Mouse (Mus musculus): ENCODE measurements at regions not wholly inside any gene's neighbourhood (a gene's known extent, or its start where the extent isn't known, plus 50 kb on each side); places are given as distances from the start of the nearest gene placed in this dataset.

- no peak overlapping the region for H3K4me2 ChIP-seq
- ATAC-seq (replicated peaks; ENCODE audit: low FRiP score), result no peak
- H3K27ac ChIP-seq (ENCODE audit: low read depth, low read length), result no peak overlapping the region
- 77% methylated on average over 1 of the region's 1 CpGs for whole genome bisulfite sequencing
- peaks cover 5% of the 10 kb centered on the region for H3K4me1 ChIP-seq (replicated peaks; ENCODE audit: control insufficient read depth, insufficient read depth, low read length)
- no peaks in the 10 kb centered on the region for H3K36me3 ChIP-seq (ENCODE audit: control insufficient read depth, insufficient read depth, low read length)
- H3K9ac ChIP-seq (ENCODE audit: low read depth, low read length), result no peak overlapping the region
- H3K9me3 ChIP-seq (ENCODE audit: control insufficient read depth, low read length), result no peaks in the 10 kb centered on the region
- H3K4me3 ChIP-seq (ENCODE audit: low read depth, low read length), result no peak overlapping the region
- no peak for DNase-seq (ENCODE audit: low spot score)
- H3K27me3 ChIP-seq (replicated peaks; ENCODE audit: control insufficient read depth, insufficient read depth, low read length), result no peaks in the 10 kb centered on the region
Measured at GRCm38 (mm10) chr15:67412394-67412793, 911.7 kb upstream of the Lrrc6 start.

- Histone ChIP-seq H3K36me3 (ENCODE audit: control insufficient read depth, insufficient read depth, low read length) (no peaks in the 10 kb centered on the region), H3K4me3 (ENCODE audit: low read depth, low read length) (no peak overlapping the region), H3K4me1 (replicated peaks; ENCODE audit: control insufficient read depth, insufficient read depth, low read length) (peaks cover 5% of the 10 kb centered on the region), H3K27ac (ENCODE audit: low read depth, low read length) (no peak overlapping the region), H3K27me3 (replicated peaks; ENCODE audit: control insufficient read depth, insufficient read depth, low read length) (no peaks in the 10 kb centered on the region), H3K9ac (ENCODE audit: low read depth, low read length) (no peak overlapping the region), H3K4me2 (no peak overlapping the region), H3K9me3 (ENCODE audit: control insufficient read depth, low read length) (no peaks in the 10 kb centered on the region)
- WGBS, result 68% methylated on average over 2 of the region's 2 CpGs
- ATAC-seq (replicated peaks; ENCODE audit: low FRiP score) (no peak), DNase-seq (ENCODE audit: low spot score) (no peak)
Measured at GRCm38 (mm10) chr15:67411657-67412056, 910.9 kb upstream of the Lrrc6 start.

DNA sequence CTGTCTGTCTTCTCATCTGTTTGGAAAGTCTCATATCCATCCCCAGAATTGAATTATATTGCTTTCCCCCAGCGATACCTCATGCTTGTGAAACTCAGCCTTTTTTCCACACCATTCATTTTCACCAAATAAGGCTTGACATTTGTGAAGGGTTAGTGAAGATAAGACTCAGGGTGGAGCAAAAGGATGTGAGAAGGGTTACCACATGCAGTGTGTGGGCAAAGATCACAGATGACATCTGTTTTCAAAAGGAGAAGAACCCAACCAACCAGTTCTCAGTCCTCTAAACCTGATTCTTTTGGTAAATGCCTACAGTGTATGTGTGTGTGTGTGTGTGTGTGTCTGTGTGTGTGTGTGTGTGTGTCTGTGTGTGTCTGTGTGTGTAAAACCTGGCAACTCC is 909.3 kb upstream of the Lrrc6 start:
- ATAC-seq (replicated peaks; ENCODE audit: low FRiP score) (peak; percentile 81), DNase-seq (ENCODE audit: low spot score) (no peak)
- no peak overlapping the region for H3K4me3 ChIP-seq (ENCODE audit: low read depth, low read length)
- no peaks in the 10 kb centered on the region for H3K9me3 ChIP-seq (ENCODE audit: control insufficient read depth, low read length)
- peaks cover 5% of the 10 kb centered on the region for H3K4me1 ChIP-seq (replicated peaks; ENCODE audit: control insufficient read depth, insufficient read depth, low read length)
- 32% methylated on average over 1 of the region's 1 CpGs for WGBS
- H3K4me2 ChIP-seq, result no peak overlapping the region
- no peaks in the 10 kb centered on the region for H3K36me3 ChIP-seq (ENCODE audit: control insufficient read depth, insufficient read depth, low read length)
- H3K27ac ChIP-seq (ENCODE audit: low read depth, low read length), result no peak overlapping the region
- no peaks in the 10 kb centered on the region for H3K27me3 ChIP-seq (replicated peaks; ENCODE audit: control insufficient read depth, insufficient read depth, low read length)
- no peak overlapping the region for H3K9ac ChIP-seq (ENCODE audit: low read depth, low read length)

DNA sequence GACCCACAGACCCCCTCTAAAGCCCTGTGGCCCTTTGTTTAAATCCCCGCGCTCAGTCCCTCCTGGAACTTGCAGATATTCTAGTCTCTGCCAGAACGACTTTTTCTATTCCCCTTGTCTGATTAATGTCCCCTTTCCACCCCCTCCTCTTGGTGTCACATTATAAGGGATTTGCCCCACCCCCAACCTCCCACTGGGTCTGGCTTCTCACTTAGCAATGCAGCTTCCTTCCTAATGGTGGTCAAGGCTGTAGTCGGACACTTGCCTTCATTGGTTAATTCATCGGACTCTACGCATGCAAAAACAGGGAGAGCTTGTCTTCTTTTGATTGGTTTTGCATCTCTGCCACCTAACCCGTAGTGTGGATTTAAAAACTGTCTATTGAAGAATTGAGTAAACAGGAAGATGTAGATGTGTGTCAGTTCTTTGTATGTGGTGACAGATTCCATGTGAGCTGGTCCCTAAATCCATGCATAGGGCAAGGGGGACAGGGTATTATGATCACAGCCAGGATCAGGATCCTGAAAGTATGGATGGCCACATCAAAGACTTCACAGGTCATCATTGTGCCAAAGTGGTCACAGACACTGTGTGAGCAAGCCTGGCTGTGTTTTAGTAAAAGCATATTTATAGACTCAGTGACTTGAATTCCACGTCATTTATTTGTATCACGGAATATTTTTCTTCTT is 908.3 kb upstream of the Lrrc6 start:
- DNase-seq (ENCODE audit: low spot score), result no peak
- Histone ChIP-seq H3K27me3 (replicated peaks; ENCODE audit: control insufficient read depth, insufficient read depth, low read length) (no peaks in the 10 kb centered on the region), H3K4me3 (ENCODE audit: low read depth, low read length) (no peak overlapping the region), H3K27ac (ENCODE audit: low read depth, low read length) (no peak overlapping the region), H3K9me3 (ENCODE audit: control insufficient read depth, low read length) (no peaks in the 10 kb centered on the region), H3K4me1 (replicated peaks; ENCODE audit: control insufficient read depth, insufficient read depth, low read length) (peaks cover 5% of the 10 kb centered on the region), H3K36me3 (ENCODE audit: control insufficient read depth, insufficient read depth, low read length) (no peaks in the 10 kb centered on the region), H3K4me2 (no peak overlapping the region), H3K9ac (ENCODE audit: low read depth, low read length) (no peak overlapping the region)
- WGBS, result 66% methylated on average over 9 of the region's 9 CpGs
- ATAC-seq (replicated peaks; ENCODE audit: low FRiP score), result no peak

DNA sequence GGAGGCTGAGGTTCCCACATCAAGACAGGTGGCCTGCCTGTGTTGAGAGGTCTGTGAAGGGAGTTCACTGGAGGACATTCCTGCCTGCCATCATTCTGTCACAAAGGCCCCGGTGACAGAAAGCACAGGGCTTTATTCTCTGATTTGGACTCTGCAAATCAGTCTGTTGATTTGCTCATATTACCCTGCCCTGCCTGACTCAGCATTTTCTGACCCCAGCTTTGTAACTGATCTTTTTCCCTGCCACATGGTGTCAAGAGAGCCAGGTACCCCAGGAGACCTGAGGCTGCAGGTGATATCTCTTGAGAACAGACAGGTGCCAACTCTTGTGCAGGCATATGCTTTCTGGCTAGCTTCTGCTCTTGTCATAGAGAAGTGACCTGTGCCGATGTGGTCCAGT is 906.5 kb upstream of the Lrrc6 start:
- no peak for DNase-seq (ENCODE audit: low spot score)
- Histone ChIP-seq H3K9ac (ENCODE audit: low read depth, low read length) (no peak overlapping the region), H3K4me1 (replicated peaks; ENCODE audit: control insufficient read depth, insufficient read depth, low read length) (peaks cover 5% of the 10 kb centered on the region), H3K27me3 (replicated peaks; ENCODE audit: control insufficient read depth, insufficient read depth, low read length) (no peaks in the 10 kb centered on the region), H3K4me3 (ENCODE audit: low read depth, low read length) (no peak overlapping the region), H3K4me2 (no peak overlapping the region), H3K27ac (ENCODE audit: low read depth, low read length) (no peak overlapping the region), H3K9me3 (ENCODE audit: control insufficient read depth, low read length) (no peaks in the 10 kb centered on the region), H3K36me3 (ENCODE audit: control insufficient read depth, insufficient read depth, low read length) (no peaks in the 10 kb centered on the region)
- WGBS, result 68% methylated on average over 2 of the region's 2 CpGs
- ATAC-seq (replicated peaks; ENCODE audit: low FRiP score), result no peak

DNA sequence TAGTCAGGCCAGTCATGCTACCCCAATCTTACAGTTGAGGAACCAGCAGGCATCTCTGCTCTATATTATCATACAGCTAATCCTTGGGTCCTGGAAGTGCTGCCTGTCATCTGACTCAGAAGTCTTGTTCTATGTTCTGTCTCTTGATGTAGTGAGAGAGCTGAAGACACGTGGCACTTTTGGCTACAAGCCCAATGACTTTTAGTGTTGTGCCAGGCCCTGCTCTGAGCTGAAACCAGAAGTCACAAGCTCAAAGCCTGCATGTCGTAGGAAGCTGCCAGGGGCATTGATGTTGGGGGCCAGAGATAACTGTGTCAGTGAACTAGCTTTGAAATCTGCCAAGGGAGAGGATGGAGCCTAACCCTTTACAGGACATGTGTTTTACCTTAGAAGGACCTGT is 904.8 kb upstream of the Lrrc6 start:
- 54% methylated on average over 2 of the region's 2 CpGs for WGBS
- H3K9me3 ChIP-seq (ENCODE audit: control insufficient read depth, low read length), result no peaks in the 10 kb centered on the region
- no peaks in the 10 kb centered on the region for H3K36me3 ChIP-seq (ENCODE audit: control insufficient read depth, insufficient read depth, low read length)
- no peak overlapping the region for H3K4me3 ChIP-seq (ENCODE audit: low read depth, low read length)
- H3K27me3 ChIP-seq (replicated peaks; ENCODE audit: control insufficient read depth, insufficient read depth, low read length), result no peaks in the 10 kb centered on the region
- ATAC-seq (replicated peaks; ENCODE audit: low FRiP score) (no peak), DNase-seq (ENCODE audit: low spot score) (no peak)
- no peak overlapping the region for H3K4me2 ChIP-seq
- peaks cover 5% of the 10 kb centered on the region for H3K4me1 ChIP-seq (replicated peaks; ENCODE audit: control insufficient read depth, insufficient read depth, low read length)
- H3K27ac ChIP-seq (ENCODE audit: low read depth, low read length), result no peak overlapping the region
- H3K9ac ChIP-seq (ENCODE audit: low read depth, low read length), result no peak overlapping the region

DNA sequence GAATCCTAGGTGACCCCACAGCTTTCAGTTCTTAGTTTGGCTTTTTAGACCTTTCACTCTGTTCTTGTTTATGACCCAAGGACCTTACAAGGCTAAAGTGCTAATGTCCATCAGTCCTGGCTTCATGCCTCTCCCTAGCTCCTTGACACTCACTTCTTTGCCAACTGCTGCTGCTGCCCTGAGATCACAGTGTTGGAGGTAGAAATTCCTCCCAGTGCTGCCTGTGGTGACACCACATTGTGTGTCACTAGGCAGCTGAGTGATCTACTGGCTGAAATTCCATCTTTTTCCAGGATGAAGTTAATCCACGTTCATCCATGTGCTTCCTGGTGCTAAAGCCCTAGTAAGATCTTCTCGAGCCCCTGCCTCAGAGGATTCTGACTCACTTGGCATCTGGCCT is 904.3 kb upstream of the Lrrc6 start:
- whole genome bisulfite sequencing, result 81% methylated on average over 2 of the region's 2 CpGs
- no peak overlapping the region for H3K4me2 ChIP-seq
- H3K4me3 ChIP-seq (ENCODE audit: low read depth, low read length), result no peak overlapping the region
- no peaks in the 10 kb centered on the region for H3K9me3 ChIP-seq (ENCODE audit: control insufficient read depth, low read length)
- peaks cover 5% of the 10 kb centered on the region for H3K4me1 ChIP-seq (replicated peaks; ENCODE audit: control insufficient read depth, insufficient read depth, low read length)
- H3K27me3 ChIP-seq (replicated peaks; ENCODE audit: control insufficient read depth, insufficient read depth, low read length), result no peaks in the 10 kb centered on the region
- DNase-seq (ENCODE audit: low spot score) (no peak), ATAC-seq (replicated peaks; ENCODE audit: low FRiP score) (no peak)
- H3K27ac ChIP-seq (ENCODE audit: low read depth, low read length), result no peak overlapping the region
- H3K36me3 ChIP-seq (ENCODE audit: control insufficient read depth, insufficient read depth, low read length), result no peaks in the 10 kb centered on the region
- no peak overlapping the region for H3K9ac ChIP-seq (ENCODE audit: low read depth, low read length)

GRCm38 (mm10) chr15:67402310-67402709 is 901.6 kb upstream of the Lrrc6 start:
- Histone ChIP-seq H3K27me3 (replicated peaks; ENCODE audit: control insufficient read depth, insufficient read depth, low read length) (no peaks in the 10 kb centered on the region), H3K4me2 (no peak overlapping the region), H3K4me3 (ENCODE audit: low read depth, low read length) (no peak overlapping the region), H3K4me1 (replicated peaks; ENCODE audit: control insufficient read depth, insufficient read depth, low read length) (no peaks in the 10 kb centered on the region), H3K36me3 (ENCODE audit: control insufficient read depth, insufficient read depth, low read length) (no peaks in the 10 kb centered on the region), H3K9ac (ENCODE audit: low read depth, low read length) (no peak overlapping the region), H3K27ac (ENCODE audit: low read depth, low read length) (no peak overlapping the region), H3K9me3 (ENCODE audit: control insufficient read depth, low read length) (no peaks in the 10 kb centered on the region)
- DNase-seq (ENCODE audit: low spot score) (no peak), ATAC-seq (replicated peaks; ENCODE audit: low FRiP score) (no peak)

GRCm38 (mm10) chr15:67397269-67397668 is 896.6 kb upstream of the Lrrc6 start:
- 72% methylated on average over 5 of the region's 5 CpGs for WGBS
- Histone ChIP-seq H3K27ac (ENCODE audit: low read depth, low read length) (no peak overlapping the region), H3K9ac (ENCODE audit: low read depth, low read length) (no peak overlapping the region), H3K4me3 (ENCODE audit: low read depth, low read length) (no peak overlapping the region), H3K4me1 (replicated peaks; ENCODE audit: control insufficient read depth, insufficient read depth, low read length) (no peaks in the 10 kb centered on the region), H3K4me2 (no peak overlapping the region), H3K9me3 (ENCODE audit: control insufficient read depth, low read length) (no peaks in the 10 kb centered on the region), H3K36me3 (ENCODE audit: control insufficient read depth, insufficient read depth, low read length) (no peaks in the 10 kb centered on the region), H3K27me3 (replicated peaks; ENCODE audit: control insufficient read depth, insufficient read depth, low read length) (no peaks in the 10 kb centered on the region)
- DNase-seq (ENCODE audit: low spot score) (no peak), ATAC-seq (replicated peaks; ENCODE audit: low FRiP score) (no peak)
